Mouse (Mus musculus): Measurements from ENCODE around the gene Rplp2. TPM values are rescaled to one million over a fixed set of nuclear protein-coding genes. Genes with fewer than 3 reads are reported as not detected.
"Not testable (repeated sequence)": the region's sequence is repeated elsewhere in the genome, so short reads cannot be mapped to it uniquely, and the experiment has no call there.

Rplp2 gene
- 1,198 and 1,216 TPM in 2 replicates for polyA plus RNA-seq (2016; fragmentation: Nextera tagmentation; extraction: Ambion mirVana)

- Histone ChIP-seq H3K4me3 (peak within 1 kb of the TSS; percentile 84), H3K4me1 (peaks cover 43% of the 10 kb centered on the region), H3K27me3 (ENCODE audit: poor library complexity, severe bottlenecking) (no peaks in the 10 kb centered on the region), H3K27ac (peak within 1 kb of the TSS; percentile 95), H3K36me3 (replicated peaks) (peaks cover 45% of the 10 kb centered on the region), H3K9me3 (no peaks in the 10 kb centered on the region)
- DNase-seq (ENCODE audit: extremely low spot score, low spot score): peak; percentile 95
- under 1% methylated on average over 63 of the region's 63 CpGs for WGBS
Observed at GRCm38 (mm10) chr7:141447110-141447991, at the start of gene Rplp2. Rplp2 (plus strand) TSS chr7:141447370.

GRCm38 (mm10) chr7:141403305-141403704, 43.9 kb upstream of the Rplp2 start:
- Histone ChIP-seq H3K4me3 (no peak overlapping the region), H3K36me3 (replicated peaks) (peaks cover 74% of the 10 kb centered on the region), H3K27me3 (ENCODE audit: poor library complexity, severe bottlenecking) (no peaks in the 10 kb centered on the region)

GRCm38 (mm10) chr7:141405466-141405865, 41.7 kb upstream of the Rplp2 start:
- Histone ChIP-seq H3K27ac (no peak overlapping the region), H3K36me3 (replicated peaks) (peaks cover 74% of the 10 kb centered on the region), H3K27me3 (ENCODE audit: poor library complexity, severe bottlenecking) (no peaks in the 10 kb centered on the region), H3K4me1 (peaks cover 7% of the 10 kb centered on the region), H3K4me3 (no peak overlapping the region), H3K9me3 (no peaks in the 10 kb centered on the region)
- no peak for DNase-seq (ENCODE audit: extremely low spot score, low spot score)
- 84% methylated on average over 4 of the region's 4 CpGs for WGBS

More at GRCm38 (mm10) chr7:141403305-141403704, 43.9 kb upstream of the Rplp2 start:
- H3K9me3 ChIP-seq: no peaks in the 10 kb centered on the region
- no peak overlapping the region for H3K27ac ChIP-seq
- no peaks in the 10 kb centered on the region for H3K4me1 ChIP-seq
- peak; percentile 53 for DNase-seq (ENCODE audit: extremely low spot score, low spot score)
- WGBS: 55% methylated on average over 5 of the region's 5 CpGs

DNA sequence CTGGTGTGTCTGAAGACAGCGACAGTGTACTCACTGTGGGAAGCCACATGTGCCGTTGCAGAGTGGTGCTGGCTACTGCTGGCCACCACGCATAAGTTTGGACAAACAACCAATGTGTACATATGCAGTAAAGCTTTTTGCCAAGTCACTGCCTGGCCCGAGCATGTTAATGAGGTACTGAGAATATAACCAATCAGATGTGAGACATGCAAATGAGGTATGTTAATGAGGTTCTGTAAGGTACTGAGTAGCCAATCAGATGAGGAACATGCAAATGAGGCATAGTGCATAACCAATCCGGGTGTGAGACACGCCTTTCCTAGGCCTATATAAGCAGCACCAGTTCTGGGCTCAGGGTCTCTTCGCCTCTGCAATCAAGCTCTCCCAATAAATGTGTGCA, 39.5 kb upstream of the Rplp2 start:
- not testable (repeated sequence) for H3K4me3 ChIP-seq
- WGBS: 95% methylated on average over 7 of the region's 7 CpGs
- peaks cover 59% of the 10 kb centered on the region for H3K36me3 ChIP-seq (replicated peaks)

DNA sequence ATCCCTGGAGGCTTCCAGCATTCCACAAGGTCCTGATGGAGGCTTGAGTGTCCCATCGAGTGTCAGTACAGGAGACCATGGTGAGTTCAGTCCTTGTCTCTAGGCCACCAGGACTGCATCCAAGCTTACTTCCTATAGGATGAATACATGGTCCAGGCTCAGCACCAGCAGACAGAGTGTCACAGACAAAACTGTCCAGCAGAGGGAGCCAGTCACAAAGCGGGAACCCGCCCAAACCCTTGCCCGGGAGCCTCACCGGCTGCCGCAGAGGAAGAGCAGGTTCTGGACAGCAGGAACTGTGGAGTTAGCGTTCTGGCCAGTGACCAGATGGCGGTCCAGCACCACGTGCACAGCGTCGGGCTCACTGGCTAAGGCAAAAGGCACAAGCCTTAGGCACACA, 38.3 kb upstream of the Rplp2 start:
- no peaks in the 10 kb centered on the region for H3K9me3 ChIP-seq
- H3K27ac ChIP-seq: peak overlapping the region; percentile 65
- peaks cover 20% of the 10 kb centered on the region for H3K4me1 ChIP-seq
- no peaks in the 10 kb centered on the region for H3K27me3 ChIP-seq (ENCODE audit: poor library complexity, severe bottlenecking)
- peaks cover 48% of the 10 kb centered on the region for H3K36me3 ChIP-seq (replicated peaks)
- peak; percentile 87 for DNase-seq (ENCODE audit: extremely low spot score, low spot score)
- WGBS: 19% methylated on average over 11 of the region's 11 CpGs
- H3K4me3 ChIP-seq: peak overlapping the region; percentile 19; the same call in 1 of the 2 replicates

More for the DNA sequence above, 39.5 kb upstream of the Rplp2 start:
- H3K9me3 ChIP-seq; H3K27ac ChIP-seq; DNase-seq (ENCODE audit: extremely low spot score, low spot score); H3K27me3 ChIP-seq (ENCODE audit: poor library complexity, severe bottlenecking): not testable (repeated sequence)
- H3K4me1 ChIP-seq: peaks cover 11% of the 10 kb centered on the region

GRCm38 (mm10) chr7:141410631-141411030, 36.5 kb upstream of the Rplp2 start:
- no peak for DNase-seq (ENCODE audit: extremely low spot score, low spot score)
- H3K9me3 ChIP-seq: no peaks in the 10 kb centered on the region
- peaks cover 44% of the 10 kb centered on the region for H3K36me3 ChIP-seq (replicated peaks)
- WGBS: 96% methylated on average over 8 of the region's 8 CpGs
- peaks cover 28% of the 10 kb centered on the region for H3K4me1 ChIP-seq
- H3K27ac ChIP-seq: no peak overlapping the region
- H3K27me3 ChIP-seq (ENCODE audit: poor library complexity, severe bottlenecking): no peaks in the 10 kb centered on the region
- H3K4me3 ChIP-seq: no peak overlapping the region

GRCm38 (mm10) chr7:141411667-141412066, 35.5 kb upstream of the Rplp2 start:
- WGBS: 91% methylated on average over 1 of the region's 1 CpGs
- peaks cover 40% of the 10 kb centered on the region for H3K36me3 ChIP-seq (replicated peaks)
- no peaks in the 10 kb centered on the region for H3K9me3 ChIP-seq
- no peak for DNase-seq (ENCODE audit: extremely low spot score, low spot score)
- H3K27me3 ChIP-seq (ENCODE audit: poor library complexity, severe bottlenecking): no peaks in the 10 kb centered on the region
- H3K27ac ChIP-seq: no peak overlapping the region
- H3K4me1 ChIP-seq: peaks cover 28% of the 10 kb centered on the region
- H3K4me3 ChIP-seq: no peak overlapping the region

DNA sequence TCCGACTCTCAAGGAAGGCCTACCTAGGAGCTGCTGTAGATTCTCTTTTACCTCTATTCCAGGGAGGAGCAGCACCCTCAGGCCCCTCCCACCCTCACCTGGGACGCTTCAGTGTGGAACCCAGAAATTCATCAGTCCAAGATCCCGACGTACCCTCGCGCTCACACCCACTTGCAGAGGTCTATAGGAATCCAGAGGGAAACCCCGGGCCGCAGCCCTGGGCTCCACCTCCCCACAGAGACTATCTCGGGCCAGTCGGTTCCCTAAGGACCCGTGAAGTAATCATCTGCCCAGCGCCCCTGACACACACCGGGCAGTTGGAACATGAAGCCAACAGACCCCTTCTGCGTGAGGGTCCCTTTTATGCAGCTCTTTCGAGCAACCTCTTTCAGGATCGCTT, 33.8 kb upstream of the Rplp2 start:
- Histone ChIP-seq H3K36me3 (replicated peaks) (peaks cover 29% of the 10 kb centered on the region), H3K9me3 (no peaks in the 10 kb centered on the region), H3K27me3 (ENCODE audit: poor library complexity, severe bottlenecking) (no peaks in the 10 kb centered on the region), H3K4me1 (peaks cover 28% of the 10 kb centered on the region), H3K27ac (peak overlapping the region; percentile 90), H3K4me3 (peak overlapping the region; percentile 80)
- no peak for DNase-seq (ENCODE audit: extremely low spot score, low spot score)
- WGBS: 2% methylated on average over 16 of the region's 16 CpGs

GRCm38 (mm10) chr7:141413809-141414584, 33.2 kb upstream of the Rplp2 start, which contains the start of gene Gatd1:
Gatd1 (minus strand) TSS chr7:141414136.
- Histone ChIP-seq H3K9me3 (no peaks in the 10 kb centered on the region), H3K27me3 (ENCODE audit: poor library complexity, severe bottlenecking) (no peaks in the 10 kb centered on the region), H3K36me3 (replicated peaks) (peaks cover 22% of the 10 kb centered on the region), H3K4me3 (peak within 1 kb of the TSS; percentile 80), H3K4me1 (peaks cover 25% of the 10 kb centered on the region), H3K27ac (peak within 1 kb of the TSS; percentile 90)
- WGBS: under 1% methylated on average over 56 of the region's 56 CpGs
- peak; percentile 100 for DNase-seq (ENCODE audit: extremely low spot score, low spot score)

DNA sequence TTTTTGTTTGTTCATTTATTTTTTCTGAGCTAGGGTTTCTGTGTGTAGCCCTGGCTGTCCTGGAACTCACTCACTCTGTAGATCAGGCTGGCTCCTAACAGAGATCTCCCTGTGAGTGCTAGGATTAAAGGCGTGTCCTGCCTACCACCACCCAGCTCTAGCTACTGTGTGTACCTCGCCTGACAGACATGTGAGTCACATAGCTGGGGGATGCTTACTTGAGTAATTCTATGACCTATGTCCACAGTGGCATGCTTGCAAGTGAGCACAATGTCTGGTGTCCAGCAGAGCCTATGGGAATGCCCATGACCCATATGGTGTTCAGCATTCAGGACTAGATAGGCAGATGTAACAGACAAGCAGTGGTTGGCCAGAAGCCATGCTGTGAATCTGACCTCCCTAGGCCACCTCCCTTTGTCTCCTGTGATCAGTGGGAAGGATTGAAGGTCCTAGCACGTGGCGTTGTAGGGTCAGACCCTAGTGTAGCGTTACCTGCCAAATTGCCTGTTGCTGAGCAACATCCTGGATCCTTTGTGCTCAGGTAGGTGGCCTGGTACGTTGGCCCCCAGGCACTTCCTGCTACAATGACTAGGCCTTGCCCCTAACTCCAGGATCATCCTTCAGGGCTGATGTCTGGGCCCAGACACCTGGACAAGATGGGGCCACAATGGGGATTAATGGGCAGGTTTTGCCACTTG, 30.9 kb upstream of the Rplp2 start:
- Histone ChIP-seq H3K9me3 (no peaks in the 10 kb centered on the region), H3K4me3 (no peak overlapping the region), H3K4me1 (peaks cover 21% of the 10 kb centered on the region), H3K27me3 (ENCODE audit: poor library complexity, severe bottlenecking) (no peaks in the 10 kb centered on the region), H3K36me3 (replicated peaks) (0 out of 2 replicates have a peak, but pooled peaks cover 4% of the 10 kb centered on the region), H3K27ac (no peak overlapping the region)
- 81% methylated on average over 6 of the region's 6 CpGs for WGBS
- DNase-seq (ENCODE audit: extremely low spot score, low spot score): no peak

DNA sequence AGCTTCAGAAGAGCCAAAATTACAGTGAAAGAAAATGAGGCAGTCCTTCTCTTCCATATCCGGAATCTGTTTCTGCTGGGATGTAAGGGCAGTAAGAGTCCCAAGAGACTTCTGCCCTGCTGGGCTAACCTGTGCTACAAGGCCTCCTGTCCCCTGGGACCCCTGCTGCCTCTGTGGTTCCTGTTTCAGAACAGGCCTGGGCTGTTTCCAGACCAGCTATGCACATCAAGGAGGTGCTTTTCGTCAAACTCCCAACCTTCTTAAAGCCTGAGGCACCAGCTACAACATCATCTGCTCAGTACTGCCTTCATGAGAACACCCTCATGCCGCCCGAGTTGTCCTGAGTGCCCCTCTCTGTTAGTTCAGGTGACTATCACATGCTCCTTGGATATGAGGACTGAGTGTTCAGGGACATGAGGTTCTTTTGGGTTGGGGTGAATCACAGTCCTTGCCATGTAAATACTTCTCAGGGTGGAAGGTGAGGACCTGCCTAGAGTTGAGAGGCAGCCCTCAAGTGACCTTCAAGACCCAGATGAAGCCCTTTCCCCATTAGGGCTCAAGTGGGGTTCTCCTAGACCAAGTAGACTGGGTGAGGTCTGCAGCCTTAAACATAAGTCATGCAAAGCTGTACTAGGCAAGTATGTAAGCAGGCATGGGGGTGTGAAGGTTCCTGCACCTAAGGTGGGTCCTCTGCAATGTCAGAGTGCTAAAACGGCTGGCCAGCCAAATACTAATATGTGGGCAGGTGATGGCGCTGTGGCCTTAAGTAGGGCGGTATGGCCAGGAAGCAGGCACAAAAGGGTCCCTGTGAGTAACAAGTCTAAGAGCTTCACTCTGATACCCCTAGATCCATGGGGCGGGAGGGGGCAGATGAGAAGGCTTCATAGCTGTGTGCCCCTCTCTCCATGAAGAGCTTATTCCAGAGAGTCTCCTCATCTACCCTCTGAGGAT, 29.2 kb upstream of the Rplp2 start:
- Histone ChIP-seq H3K27ac (no peak overlapping the region), H3K4me3 (no peak overlapping the region), H3K27me3 (ENCODE audit: poor library complexity, severe bottlenecking) (no peaks in the 10 kb centered on the region), H3K4me1 (peaks cover 14% of the 10 kb centered on the region), H3K36me3 (replicated peaks) (no peaks in the 10 kb centered on the region), H3K9me3 (no peaks in the 10 kb centered on the region)
- WGBS: 70% methylated on average over 8 of the region's 8 CpGs
- DNase-seq (ENCODE audit: extremely low spot score, low spot score): no peak

Data from forebrain, embryonic 10.5 days (tissue).